In genomic region chr6:99909459-99909858, GRCm38 (mm10) we compare ENCODE assay signal across 11 mouse cellular contexts.
DNase-seq lines count a peak whose midpoint lies in the region; ATAC-seq and TF ChIP-seq lines count a peak whose summit lies in the region.
"Had no signal": no experiment of that assay in that cellular context is flagged by ENCODE, and none has a peak within 500 bp of the region (broad histone marks: within the 10 kb centered on the region; RNA-seq: fewer than 3 reads in every experiment).

No protein-coding gene starts in this region.

- no peak overlapping the region for H3K9ac ChIP-seq in lung, postnatal 0 days (replicated peaks; ENCODE audit: low read depth)
- no peak overlapping the region for H3K9ac ChIP-seq in forebrain, embryonic 11.5 days (ENCODE audit: low read length)
- no peak overlapping the region for H3K9ac ChIP-seq in hindbrain, embryonic 16.5 days (ENCODE audit: low read depth, low read length)
- H3K9ac ChIP-seq: forebrain, embryonic 12.5 days; neural tube, embryonic 12.5 days had no signal

- H3K36me3 ChIP-seq in lung, postnatal 0 days (ENCODE audit: insufficient read depth, low read length) = no peaks in the 10 kb centered on the region
- H3K36me3 ChIP-seq in forebrain, embryonic 11.5 days (ENCODE audit: control insufficient read depth, insufficient read depth, low read length) = no peaks in the 10 kb centered on the region
- H3K36me3 ChIP-seq in hindbrain, embryonic 16.5 days (ENCODE audit: control insufficient read depth, insufficient read depth, low read length) = no peaks in the 10 kb centered on the region
- H3K36me3 ChIP-seq: forebrain, embryonic 12.5 days; hindbrain, embryonic 10.5 days; neural tube, embryonic 12.5 days had no signal

- DNase-seq in lung, adult 2 months = peak; percentile 19
- DNase-seq in lung, postnatal 10 days = no peak
- no peak for DNase-seq in lung, postnatal 0 days (ENCODE audit: low spot score)
- DNase-seq in forebrain, embryonic 11.5 days (ENCODE audit: low spot score) = no peak
- DNase-seq in thymus, postnatal 25 days = no peak

- H3K4me1 ChIP-seq in lung, adult 2 months (ENCODE audit: control insufficient read depth, insufficient read depth, low read length) = no peaks in the 10 kb centered on the region
- H3K4me1 ChIP-seq in lung, postnatal 0 days (ENCODE audit: insufficient read depth, low read depth, low read length) = peaks cover 3% of the 10 kb centered on the region; the same call in 1 of the 2 replicates
- H3K4me1 ChIP-seq in forebrain, embryonic 11.5 days (replicated peaks; ENCODE audit: control insufficient read depth, insufficient read depth, low read length) = no peaks in the 10 kb centered on the region
- H3K4me1 ChIP-seq in hindbrain, embryonic 16.5 days (ENCODE audit: control insufficient read depth, insufficient read depth, low read depth, low read length) = no peaks in the 10 kb centered on the region
- H3K4me1 ChIP-seq: forebrain, embryonic 12.5 days; neural tube, embryonic 12.5 days had no signal

- H3K4me2 ChIP-seq in lung, postnatal 0 days (replicated peaks; ENCODE audit: low read depth, low read length) = no peak overlapping the region
- no peak overlapping the region for H3K4me2 ChIP-seq in forebrain, embryonic 11.5 days (ENCODE audit: low read depth, low read length, severe bottlenecking)
- H3K4me2 ChIP-seq in hindbrain, embryonic 16.5 days (ENCODE audit: low read length) = no peak overlapping the region
- H3K4me2 ChIP-seq: forebrain, embryonic 12.5 days; neural tube, embryonic 12.5 days had no signal

- ATAC-seq in common myeloid progenitor, adult 5-6 weeks (replicated peaks; ENCODE audit: low read depth, poor library complexity, severe bottlenecking) = peak; percentile 64
- ATAC-seq in lung, postnatal 0 days = 0 out of 2 replicates have a peak, but pooled peaks have one; percentile 10
- no peak for ATAC-seq in forebrain, embryonic 11.5 days (replicated peaks; ENCODE audit: low FRiP score)
- ATAC-seq in hindbrain, embryonic 16.5 days = no peak
- ATAC-seq: Patski had no signal

- no peaks in the 10 kb centered on the region for H3K27me3 ChIP-seq in lung, postnatal 0 days (replicated peaks; ENCODE audit: insufficient read depth, low read length)
- H3K27me3 ChIP-seq in forebrain, embryonic 11.5 days (ENCODE audit: control insufficient read depth, insufficient read depth, low read length) = no peaks in the 10 kb centered on the region
- no peaks in the 10 kb centered on the region for H3K27me3 ChIP-seq in hindbrain, embryonic 16.5 days (replicated peaks; ENCODE audit: control insufficient read depth, insufficient read depth, low read length)

- no peak overlapping the region for H3K27ac ChIP-seq in lung, postnatal 0 days (ENCODE audit: low read length)
- no peak overlapping the region for H3K27ac ChIP-seq in forebrain, embryonic 11.5 days (ENCODE audit: low read depth, low read length)
- no peak overlapping the region for H3K27ac ChIP-seq in hindbrain, embryonic 16.5 days (ENCODE audit: low read depth, low read length)
- H3K27ac ChIP-seq: forebrain, embryonic 12.5 days; hindbrain, embryonic 10.5 days; neural tube, embryonic 12.5 days had no signal

- H3K4me3 ChIP-seq in lung, adult 2 months (replicated peaks; ENCODE audit: extremely low read depth, low read depth, low read length) = no peak overlapping the region
- H3K4me3 ChIP-seq in lung, postnatal 0 days (ENCODE audit: low read depth, low read length) = no peak overlapping the region
- H3K4me3 ChIP-seq in forebrain, embryonic 11.5 days (ENCODE audit: low read depth, low read length) = no peak overlapping the region
- no peak overlapping the region for H3K4me3 ChIP-seq in hindbrain, embryonic 16.5 days (ENCODE audit: low read length)
- H3K4me3 ChIP-seq: forebrain, embryonic 12.5 days; hindbrain, embryonic 10.5 days; neural tube, embryonic 12.5 days had no signal

- TF ChIP-seq EP300 in lung, postnatal 0 days (IDR thresholded peaks at IDR 0.05) = no peak

- H3K9me3 ChIP-seq in lung, postnatal 0 days (ENCODE audit: low read length) = no peaks in the 10 kb centered on the region
- H3K9me3 ChIP-seq in forebrain, embryonic 11.5 days (ENCODE audit: control insufficient read depth, low read length) = no peaks in the 10 kb centered on the region
- H3K9me3 ChIP-seq in hindbrain, embryonic 16.5 days (ENCODE audit: control insufficient read depth, low read length) = no peaks in the 10 kb centered on the region
- H3K9me3 ChIP-seq: forebrain, embryonic 12.5 days; hindbrain, embryonic 10.5 days; neural tube, embryonic 12.5 days had no signal

- 39% methylated on average over 7 of the region's 7 CpGs for WGBS in lung, adult 2 months
- WGBS in lung, postnatal 0 days = 34% methylated on average over 7 of the region's 7 CpGs
- WGBS in forebrain, embryonic 11.5 days = 77% methylated on average over 7 of the region's 7 CpGs
- 59% methylated on average over 7 of the region's 7 CpGs for WGBS in hindbrain, embryonic 16.5 days

- TF ChIP-seq POLR2A in lung, adult 2 months (IDR thresholded peaks at IDR 0.05; ENCODE audit: borderline replicate concordance, extremely low read depth, low read depth, low read length) = no peak

- no peak for TF ChIP-seq CTCF in lung, adult 2 months (IDR thresholded peaks at IDR 0.05; ENCODE audit: insufficient read depth, low read length)
- no peak for TF ChIP-seq CTCF in lung, postnatal 0 days (IDR thresholded peaks at IDR 0.05)

Comparison
In these comparisons a context has a peak if more than half of its experiments do, and no peak if none do; other contexts are left out.
1. ATAC-seq: peak in common myeloid progenitor, adult 5-6 weeks (single experiment) and lung, postnatal 0 days (single experiment); none in forebrain, embryonic 11.5 days (single experiment) and hindbrain, embryonic 16.5 days (single experiment).